Mouse (Mus musculus) left cerebral cortex, postnatal 14 days (tissue): ENCODE measurements at regions not wholly inside any gene's neighbourhood (a gene's known extent, or its start where the extent isn't known, plus 50 kb on each side); places are given as distances from the start of the nearest gene placed in this dataset.

Experiments used
- DNase-seq, 2 experiments: peaks; one replicate each; pipeline ENCODE4 v3.0.0; 2021 to 2022; ENCODE audit warnings: low spot score in 2 of 2, mixed read lengths in 1 of 2
- intact Hi-C: fragments of 180-260 bp; cut with DNase I; formaldehyde crosslinking; loops from one replicate; pipeline ENCODE4 v1.15.1; 2025

- DNase-seq: no peak
- intact Hi-C loops: no loop called here
Observed at GRCm38 (mm10) chr11:11012660-11013455, 101.2 kb upstream of the Vwc2 start.

DNA sequence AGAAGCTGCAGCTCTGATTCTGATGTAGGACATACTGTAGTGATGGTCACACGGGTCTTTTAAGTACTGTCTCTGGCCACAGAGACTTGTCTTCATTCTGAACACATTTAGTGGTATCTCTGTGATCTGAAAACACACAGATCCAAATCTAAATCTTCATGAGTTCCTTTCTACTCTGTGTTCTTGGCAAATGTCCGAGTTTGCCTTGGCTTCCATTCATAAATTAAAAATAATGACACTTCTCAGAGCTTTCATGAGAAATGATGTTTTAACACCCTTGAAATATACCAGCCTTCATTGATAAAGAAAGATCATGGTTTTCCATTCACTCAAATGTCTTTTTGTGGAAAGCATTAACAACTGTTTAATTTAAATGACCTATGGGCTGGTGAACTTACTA lies 100.4 kb upstream of the Vwc2 start:
- intact Hi-C loops: no loop called here
- DNase-seq: peak in 1 of 2 experiments; percentile 4

DNA sequence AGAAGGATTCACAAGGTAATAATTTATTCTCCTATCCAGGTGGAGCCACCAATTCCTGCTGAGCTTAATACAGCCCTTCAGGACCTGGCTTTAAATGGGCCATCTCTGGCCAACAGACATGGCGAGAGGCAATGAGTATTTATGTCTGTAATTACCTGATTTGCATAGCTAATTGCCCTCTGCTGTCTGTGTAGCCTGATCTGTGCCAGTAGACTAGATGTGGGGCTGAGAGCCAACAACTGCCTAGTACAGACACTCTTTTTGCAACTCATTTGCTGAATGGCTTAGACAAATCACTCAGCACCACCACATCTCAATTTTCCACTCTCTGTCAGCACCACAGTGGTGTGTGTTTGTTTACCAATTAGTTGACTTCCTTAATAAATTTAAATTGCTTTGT lies 99.9 kb upstream of the Vwc2 start:
- DNase-seq: peak; percentile 6 to 34
- intact Hi-C loops: no loop called here

DNA sequence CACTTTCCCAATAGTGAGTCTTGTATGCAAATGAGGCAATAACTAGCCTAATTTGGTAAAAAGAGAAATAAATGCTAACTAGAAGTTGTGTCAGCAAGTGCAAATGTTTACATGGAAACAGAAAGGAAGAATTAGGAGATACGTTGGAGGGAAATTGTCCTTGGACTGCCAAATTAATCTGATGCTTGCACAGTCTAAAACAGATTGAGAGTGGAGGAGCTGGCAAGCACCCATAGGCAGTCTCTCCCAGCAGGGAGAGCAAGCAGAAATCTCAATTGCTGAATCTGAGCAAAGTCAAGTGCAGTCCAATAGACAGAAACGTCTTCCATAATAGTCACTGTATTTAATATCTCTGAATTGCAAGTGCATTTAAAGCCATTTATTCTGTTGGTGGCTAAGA lies 99.5 kb upstream of the Vwc2 start:
- peak in 1 of 2 experiments; percentile 17 for DNase-seq
- intact Hi-C loops: no loop called here

DNA sequence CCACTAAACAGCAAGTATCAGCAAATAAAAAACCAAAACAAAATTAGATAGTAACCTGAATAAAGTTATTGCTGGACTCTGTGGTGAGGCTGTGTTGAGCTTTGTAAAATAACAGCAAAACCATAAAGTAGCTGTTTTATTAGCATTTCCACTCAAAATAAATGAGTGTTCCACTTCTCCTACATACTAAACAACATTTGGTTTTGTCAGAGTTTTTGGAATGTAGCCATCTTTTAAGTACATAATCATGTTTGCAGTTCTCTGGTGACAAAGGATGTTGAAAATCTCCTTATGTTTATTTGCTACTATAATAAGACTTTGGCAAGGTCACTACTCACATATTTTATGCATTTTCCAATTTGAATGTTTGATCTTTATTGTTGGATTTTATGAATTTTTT lies 85.2 kb upstream of the Vwc2 start:
- DNase-seq: no peak
- intact Hi-C loops: no loop called here
